Mouse (Mus musculus) left cerebral cortex, adult 2 months (tissue): ENCODE data around the gene Pcdh7. TPM values are rescaled to one million over a fixed set of nuclear protein-coding genes. Genes with fewer than 3 reads are reported as not detected.
"Not testable (repeated sequence)": the region's sequence is repeated elsewhere in the genome, so short reads cannot be mapped to it uniquely, and the experiment has no call there.

Experiments used
- DNase-seq, 2 experiments: peaks; one replicate each; pipeline ENCODE4 v3.0.0; 2021 to 2022; ENCODE audit warnings: low spot score in 2 of 2, mixed read lengths in 1 of 2; ENCODE audit errors: extremely low spot score in 1 of 2
- H3K27ac ChIP-seq: fragments of 200-600 bp; 2 replicates; pipeline ENCODE4 v1.8.1; 2022
- H3K4me3 ChIP-seq: fragments of 200-600 bp; 2 replicates; pipeline ENCODE4 v1.8.1; 2022
- CTCF ChIP-seq: fragments of 200-600 bp; IDR thresholded peaks from 2 replicates; pipeline ENCODE4 v1.8.1; 2022; ENCODE audit warnings: antibody characterized with exemption, mild to moderate bottlenecking, moderate library complexity
- intact Hi-C: fragments of 180-260 bp; cut with DNase I; formaldehyde crosslinking; loops from one replicate; pipeline ENCODE4 v1.15.1; 2025
- long read RNA-seq, 2 experiments: library from polyadenylated mRNA; stranded (forward); transcript quantifications; one replicate each; pipeline ENCODE4 v2.0.0; 2021; ENCODE audit warnings: borderline mapping rate in 2 of 2
- total RNA-seq, 2 experiments: library from RNA; stranded (reverse); gene quantifications; 2 replicates each; pipeline ENCODE4 v1.2.3; 2021

Pcdh7 gene
- total RNA-seq = 100 to 1,000 TPM; 169 to 170 TPM
- long read RNA-seq, experiment 1, partial matches to known transcripts = 11 of 15 reads
- long read RNA-seq, experiment 1, other reads (novel, unspliced or antisense) = 3 of 15 reads
- long read RNA-seq, experiment 2, partial matches to known transcripts = 6 of 10 reads
- long read RNA-seq, experiment 2, other reads (novel, unspliced or antisense) = 2 of 10 reads

GRCm38 (mm10) chr5:57717906-57718875 lies at the start of gene Pcdh7:
Gene Pcdh7, plus strand, starts transcription at chr5:57717967.
- intact Hi-C loops = loop anchor here (5.0 to 10.0 kb wide), 11 partner anchors 99 to 1511 kb away; no protein-coding TSS in a partner anchor

GRCm38 (mm10) chr5:57676970-57677369 lies 40.8 kb upstream of the Pcdh7 start:
- intact Hi-C loops = not testable (repeated sequence)

More at GRCm38 (mm10) chr5:57717906-57718875, at the start of gene Pcdh7:
- H3K27ac ChIP-seq = peak within 1 kb of the TSS; percentile 89
- H3K4me3 ChIP-seq = peak within 1 kb of the TSS; percentile 86
- peak; percentile 72 to 77 for DNase-seq
- TF ChIP-seq CTCF = no peak

GRCm38 (mm10) chr5:57708396-57708795 lies 9.4 kb upstream of the Pcdh7 start:
- intact Hi-C loops = no loop called here
- no peak overlapping the region for H3K27ac ChIP-seq
- no peak overlapping the region for H3K4me3 ChIP-seq
- TF ChIP-seq CTCF = no peak
- DNase-seq = no peak

More at GRCm38 (mm10) chr5:57676970-57677369, 40.8 kb upstream of the Pcdh7 start:
- DNase-seq, H3K4me3 ChIP-seq, H3K27ac ChIP-seq: not testable (repeated sequence)

- H3K4me3 ChIP-seq = peak overlapping the region; percentile 86
- peak; percentile 17 to 29 for DNase-seq
- TF ChIP-seq CTCF = peak; percentile 70
- peak overlapping the region; percentile 89 for H3K27ac ChIP-seq
- intact Hi-C loops = loop anchor here (5.0 to 10.0 kb wide), 3 partner anchors 831 to 1111 kb away; no protein-coding TSS in a partner anchor
Measured at GRCm38 (mm10) chr5:57713980-57714379, 3.8 kb upstream of the Pcdh7 start.

- H3K4me3 ChIP-seq = peak overlapping the region; percentile 86
- peak; percentile 66 to 69 for DNase-seq
- peak overlapping the region; percentile 89 for H3K27ac ChIP-seq
- TF ChIP-seq CTCF = peak; percentile 6
- intact Hi-C loops = loop anchor here (5.0 to 10.0 kb wide), 12 partner anchors 102 to 1508 kb away; no protein-coding TSS in a partner anchor
Measured at GRCm38 (mm10) chr5:57714621-57715523, 2.9 kb upstream of the Pcdh7 start.

GRCm38 (mm10) chr5:57715524-57716400 lies 2.0 kb upstream of the Pcdh7 start:
- peak overlapping the region; percentile 89 for H3K27ac ChIP-seq
- intact Hi-C loops = loop anchor here (5.0 to 10.0 kb wide), 11 partner anchors 102 to 1508 kb away; no protein-coding TSS in a partner anchor
- peak overlapping the region; percentile 86 for H3K4me3 ChIP-seq
- no peak for TF ChIP-seq CTCF
- DNase-seq = peak; percentile 84 to 86

- intact Hi-C loops = loop anchor here (5.0 to 10.0 kb wide), 11 partner anchors 101 to 1509 kb away; no protein-coding TSS in a partner anchor
- Histone ChIP-seq H3K27ac (peak overlapping the region; percentile 89), H3K4me3 (peak overlapping the region; percentile 86)
- DNase-seq = peak; percentile 51
- peak; percentile 13; the same call in 1 of the 2 replicates for TF ChIP-seq CTCF
Measured at GRCm38 (mm10) chr5:57716421-57717237, 1.1 kb upstream of the Pcdh7 start.

- DNase-seq = peak; percentile 65 to 69
- Histone ChIP-seq H3K27ac (peak overlapping the region; percentile 89), H3K4me3 (peak overlapping the region; percentile 86)
- TF ChIP-seq CTCF = no peak
- intact Hi-C loops = loop anchor here (5.0 to 10.0 kb wide), 11 partner anchors 100 to 1510 kb away; no protein-coding TSS in a partner anchor
Measured at GRCm38 (mm10) chr5:57717238-57717905, 395 bp upstream of the Pcdh7 start.
